Mouse (Mus musculus) neutrophil, adult 5-6 weeks (primary cell): Measurements from ENCODE around the gene Lrrk2. TPM values are rescaled to one million over a fixed set of nuclear protein-coding genes. Genes with fewer than 3 reads are reported as not detected.
A peak's percentile ranks its signal among the peaks of the same experiment; 100 is the strongest.
"Not testable (repeated sequence)": the region's sequence is repeated elsewhere in the genome, so short reads cannot be mapped to it uniquely, and the experiment has no call there.

ENCODE experiments used
- ATAC-seq: fragments of 151-379, 151-347 bp; 2 replicates; pipeline ENCODE4 v1.8.0; 2017; ENCODE audit warnings: mild to moderate bottlenecking, moderate TSS enrichment; ENCODE audit not compliant: insufficient number of reproducible peaks, poor library complexity, low FRiP score, severe bottlenecking; ENCODE audit errors: extremely low read depth
- total RNA-seq: library from RNA; stranded (forward); fragments of 200-1000 nt; gene quantifications from 2 replicates; pipeline ENCODE4 v1.2.3, GENCODE M21; 2017

Lrrk2 gene
- total RNA-seq, 1 experiment from 2014 or later: 325 TPM

- no peak for ATAC-seq
Observed at GRCm38 (mm10) chr15:91772041-91772440, 99.1 kb downstream of the Lrrk2 start.

GRCm38 (mm10) chr15:91779166-91779565 lies 106.2 kb downstream of the Lrrk2 start:
- no peak for ATAC-seq

DNA sequence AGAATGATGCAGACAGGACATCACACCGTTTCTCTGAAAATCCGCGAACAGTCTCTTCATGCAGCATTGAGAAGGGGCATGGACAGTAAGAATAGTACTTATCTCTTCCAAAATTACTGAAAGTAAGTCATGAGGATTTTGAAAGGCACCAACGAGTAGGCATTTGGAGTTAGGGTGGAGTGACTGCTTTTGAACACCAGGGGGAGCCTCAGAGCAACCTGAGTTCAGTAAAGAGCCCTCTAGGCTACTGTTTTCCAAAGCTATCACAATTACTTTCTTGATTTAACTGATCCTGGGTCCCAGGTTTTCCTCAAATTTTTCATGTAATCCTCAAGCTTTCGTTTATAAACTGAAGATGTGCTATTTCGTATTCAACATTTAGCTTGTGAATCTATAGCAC lies 108.2 kb downstream of the Lrrk2 start:
- ATAC-seq: peak; percentile 60; the same call in 1 of the 2 replicates

GRCm38 (mm10) chr15:91788338-91788737 lies 115.4 kb downstream of the Lrrk2 start:
- ATAC-seq: no peak

- ATAC-seq: no peak
Observed at GRCm38 (mm10) chr15:91806463-91806862, 133.5 kb downstream of the Lrrk2 start.

DNA sequence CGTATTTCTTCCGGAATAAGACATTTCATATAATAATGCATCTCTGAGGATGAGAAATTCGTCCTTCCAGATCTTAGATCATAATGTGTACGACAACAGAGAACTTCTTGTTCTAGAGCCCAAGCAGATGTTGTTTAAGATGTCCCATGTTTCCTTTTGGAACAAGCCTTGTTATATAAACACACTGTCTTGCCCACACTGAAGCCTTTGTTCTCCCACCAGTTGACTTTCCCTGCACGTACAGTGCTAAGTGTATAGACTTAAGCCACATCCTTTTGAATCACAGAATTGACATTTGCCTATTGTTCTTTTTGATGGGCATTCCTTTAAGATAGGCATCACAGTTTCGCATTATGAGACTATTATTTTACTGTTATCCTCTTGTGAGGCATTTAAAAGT lies 162.3 kb downstream of the Lrrk2 start:
- ATAC-seq: no peak

GRCm38 (mm10) chr15:91837965-91838364 lies 165.0 kb downstream of the Lrrk2 start, which contains the start of gene Smgc:
TSS of gene Smgc (plus strand) at chr15:91838265.
- ATAC-seq: no peak

DNA sequence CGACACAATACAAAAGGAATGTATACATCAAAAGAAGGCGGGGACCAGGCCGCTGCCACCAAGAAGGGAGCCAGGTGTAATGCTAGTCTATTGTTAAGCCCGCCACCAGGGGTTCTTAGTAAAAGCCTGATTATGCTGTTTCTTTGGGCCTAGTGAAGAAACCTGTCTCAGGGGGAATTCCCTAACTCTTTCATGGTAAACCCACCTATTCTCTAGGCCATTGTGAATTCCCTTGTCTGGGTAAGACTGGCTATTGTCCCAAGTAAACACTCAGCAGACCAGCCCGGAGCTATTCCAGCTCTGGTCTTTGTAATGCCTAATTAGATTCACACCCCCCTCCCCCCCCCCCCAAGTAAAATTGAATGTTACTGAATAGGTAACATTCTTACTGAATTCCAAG lies 191.2 kb downstream of the Lrrk2 start:
- not testable (repeated sequence) for ATAC-seq

Other genes starting within 250 kb of the Lrrk2 start
- gene Slc2a13, start 99.9 kb upstream of the Lrrk2 start, total RNA-seq: under 0.01 and 0.23 TPM in 2 replicates
- gene Smgc, start 165.1 kb downstream of the Lrrk2 start, total RNA-seq: not detected in 2 replicates